Comparison of ENCODE assay signal across 32 mouse cellular contexts in the genomic region with DNA sequence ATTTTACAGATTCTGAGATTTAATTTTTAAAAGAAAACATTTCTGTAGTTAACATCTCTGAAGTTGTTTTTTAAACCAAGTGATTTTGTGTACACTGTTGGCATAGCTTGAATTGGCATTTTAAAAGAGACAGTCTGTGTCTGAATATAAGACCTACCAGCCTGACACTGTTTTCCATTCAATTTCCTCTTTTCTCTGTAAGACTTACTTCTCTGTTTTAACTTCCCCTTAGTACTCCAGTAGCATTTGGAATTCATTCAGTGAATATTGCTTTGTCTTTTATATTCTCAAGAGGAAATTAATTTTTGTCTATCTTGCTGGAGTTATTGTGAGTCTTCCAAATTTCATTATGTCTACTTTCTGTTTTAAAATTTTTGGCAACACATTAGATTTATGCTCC.
A peak's percentile ranks its signal among the peaks of the same experiment; 100 is the strongest.
DNase-seq lines count a peak whose midpoint lies in the region; ATAC-seq and TF ChIP-seq lines count a peak whose summit lies in the region.
"Had no signal": no experiment of that assay in that cellular context is flagged by ENCODE, and none has a peak within 500 bp of the region (broad histone marks: within the 10 kb centered on the region; RNA-seq: fewer than 3 reads in every experiment).

No protein-coding gene starts in this region.

- H3K9ac ChIP-seq in lung, postnatal 0 days (replicated peaks; ENCODE audit: low read depth) = no peak overlapping the region
- H3K9ac ChIP-seq in midbrain, embryonic 15.5 days = no peak overlapping the region
- H3K9ac ChIP-seq: embryonic facial prominence, embryonic 15.5 days; forebrain, embryonic 12.5 days; hindbrain, embryonic 14.5 days; kidney, embryonic 15.5 days; limb, embryonic 13.5 days; liver, embryonic 13.5 days; midbrain, embryonic 12.5 days; neural tube, embryonic 15.5 days had no signal

- H3K9me3 ChIP-seq in lung, postnatal 0 days (ENCODE audit: low read length) = no peaks in the 10 kb centered on the region
- no peaks in the 10 kb centered on the region for H3K9me3 ChIP-seq in midbrain, embryonic 15.5 days
- H3K9me3 ChIP-seq: embryonic facial prominence, embryonic 10.5 days; embryonic facial prominence, embryonic 15.5 days; forebrain, embryonic 12.5 days; G1E; kidney, embryonic 15.5 days; limb, embryonic 13.5 days; liver, embryonic 13.5 days; megakaryocyte, embryonic 14.5 days; midbrain, embryonic 12.5 days; neural tube, embryonic 15.5 days had no signal

- H3K4me3 ChIP-seq in lung, postnatal 0 days (ENCODE audit: low read depth, low read length) = no peak overlapping the region
- no peak overlapping the region for H3K4me3 ChIP-seq in lung, adult 2 months (replicated peaks; ENCODE audit: extremely low read depth, low read depth, low read length)
- H3K4me3 ChIP-seq in midbrain, embryonic 15.5 days = no peak overlapping the region
- H3K4me3 ChIP-seq: embryonic facial prominence, embryonic 10.5 days; embryonic facial prominence, embryonic 15.5 days; forebrain, embryonic 12.5 days; kidney, embryonic 15.5 days; left cerebral cortex, adult 2 months; limb, embryonic 13.5 days; liver, embryonic 13.5 days; megakaryocyte, embryonic 14.5 days; midbrain, embryonic 12.5 days; neural tube, embryonic 15.5 days had no signal

- H3K27ac ChIP-seq in lung, postnatal 0 days (ENCODE audit: low read length) = no peak overlapping the region
- H3K27ac ChIP-seq in midbrain, embryonic 15.5 days = no peak overlapping the region
- H3K27ac ChIP-seq: embryonic facial prominence, embryonic 10.5 days; embryonic facial prominence, embryonic 15.5 days; forebrain, embryonic 12.5 days; hindbrain, embryonic 14.5 days; kidney, embryonic 15.5 days; left cerebral cortex, adult 2 months; limb, embryonic 13.5 days; liver, embryonic 13.5 days; midbrain, embryonic 12.5 days; neural tube, embryonic 15.5 days had no signal

- H3K4me2 ChIP-seq in lung, postnatal 0 days (replicated peaks; ENCODE audit: low read depth, low read length) = no peak overlapping the region
- no peak overlapping the region for H3K4me2 ChIP-seq in midbrain, embryonic 15.5 days
- H3K4me2 ChIP-seq: embryonic facial prominence, embryonic 15.5 days; forebrain, embryonic 12.5 days; heart, embryonic 11.5 days; hindbrain, embryonic 14.5 days; kidney, embryonic 15.5 days; limb, embryonic 13.5 days; liver, embryonic 13.5 days; midbrain, embryonic 12.5 days; neural tube, embryonic 15.5 days had no signal

- TF ChIP-seq EP300 in lung, postnatal 0 days (IDR thresholded peaks at IDR 0.05) = no peak

- H3K27me3 ChIP-seq in lung, postnatal 0 days (replicated peaks; ENCODE audit: insufficient read depth, low read length) = no peaks in the 10 kb centered on the region
- H3K27me3 ChIP-seq in midbrain, embryonic 15.5 days (replicated peaks) = no peaks in the 10 kb centered on the region
- H3K27me3 ChIP-seq: embryonic facial prominence, embryonic 15.5 days; forebrain, embryonic 12.5 days; kidney, embryonic 15.5 days; limb, embryonic 13.5 days; liver, embryonic 13.5 days; megakaryocyte, embryonic 14.5 days; midbrain, embryonic 12.5 days; neural tube, embryonic 15.5 days had no signal

- TF ChIP-seq CTCF in lung, postnatal 0 days (IDR thresholded peaks at IDR 0.05) = no peak
- TF ChIP-seq CTCF in lung, adult 2 months (IDR thresholded peaks at IDR 0.05; ENCODE audit: insufficient read depth, low read length) = no peak

- H3K36me3 ChIP-seq in lung, postnatal 0 days (ENCODE audit: insufficient read depth, low read length) = no peaks in the 10 kb centered on the region
- no peaks in the 10 kb centered on the region for H3K36me3 ChIP-seq in midbrain, embryonic 15.5 days (replicated peaks)
- H3K36me3 ChIP-seq: embryonic facial prominence, embryonic 10.5 days; embryonic facial prominence, embryonic 15.5 days; forebrain, embryonic 12.5 days; G1E; kidney, embryonic 15.5 days; limb, embryonic 13.5 days; liver, embryonic 13.5 days; midbrain, embryonic 12.5 days; neural tube, embryonic 15.5 days had no signal

- no peak for ATAC-seq in lung, postnatal 0 days
- ATAC-seq in megakaryocyte, adult 5-6 weeks (ENCODE audit: poor library complexity, severe bottlenecking) = peak; percentile 90
- no peak for ATAC-seq in midbrain, embryonic 15.5 days (replicated peaks)

- no peak for TF ChIP-seq POLR2A in lung, adult 2 months (IDR thresholded peaks at IDR 0.05; ENCODE audit: borderline replicate concordance, extremely low read depth, low read depth, low read length)

- no peaks in the 10 kb centered on the region for H3K4me1 ChIP-seq in lung, postnatal 0 days (ENCODE audit: insufficient read depth, low read depth, low read length)
- H3K4me1 ChIP-seq in lung, adult 2 months (ENCODE audit: control insufficient read depth, insufficient read depth, low read length) = no peaks in the 10 kb centered on the region
- no peaks in the 10 kb centered on the region for H3K4me1 ChIP-seq in midbrain, embryonic 15.5 days
- H3K4me1 ChIP-seq: embryonic facial prominence, embryonic 10.5 days; embryonic facial prominence, embryonic 15.5 days; forebrain, embryonic 12.5 days; kidney, embryonic 15.5 days; limb, embryonic 13.5 days; liver, embryonic 13.5 days; megakaryocyte, embryonic 14.5 days; midbrain, embryonic 12.5 days had no signal

- peak; percentile 7 for DNase-seq in lung, postnatal 0 days (ENCODE audit: low spot score)
- no peak for DNase-seq in lung, adult 2 months
- DNase-seq in c-Kit-positive CD71-negative TER-119-negative erythroid progenitor cells, embryonic 14.5 days (ENCODE audit: low read depth) = peak; percentile 2
- no peak for DNase-seq in frontal cortex, adult 2 months (ENCODE audit: extremely low spot score in 1 of 2, low spot score in 1 of 2)
- DNase-seq in c-Kit-positive CD71-positive TER-119-positive erythroid progenitor cells, embryonic 14.5 days (ENCODE audit: low spot score) = no peak
- DNase-seq: adrenal gland, postnatal 14 days; cerebellum, adult 2 months; cerebellum, postnatal 14 days; gastrocnemius, postnatal 14 days; heart, adult 11 months; heart, postnatal 4 days; kidney, adult 11 months; kidney, postnatal 25 days; liver, embryonic 13.5 days; lung, adult 18-20 months; lung, postnatal 14 days; retina, postnatal 1 day; thymus, postnatal 4 days had no signal

Comparison
In these comparisons a context has a peak if more than half of its experiments do, and no peak if none do; other contexts are left out.
1. DNase-seq: peak in lung, postnatal 0 days (single experiment) and c-Kit-positive CD71-negative TER-119-negative erythroid progenitor cells, embryonic 14.5 days (single experiment); none in lung, adult 2 months (single experiment), frontal cortex, adult 2 months (0 of 2) and c-Kit-positive CD71-positive TER-119-positive erythroid progenitor cells, embryonic 14.5 days (single experiment).